Mouse (Mus musculus) thymus, postnatal 10 days (tissue): ENCODE results near the gene Ccdc97.

Experiments used
- DNase-seq, 2 experiments: peaks; one replicate each; pipeline ENCODE4 v3.0.0; 2021; ENCODE audit warnings: low spot score in 2 of 2

Gene Ccdc97

GRCm38 (mm10) chr7:25688810-25689586 lies 29.9 kb downstream of the Ccdc97 start:
- peak; percentile 69 to 75 for DNase-seq

- peak; percentile 66 to 83 for DNase-seq
Observed at GRCm38 (mm10) chr7:25687811-25688401, 31.0 kb downstream of the Ccdc97 start.

- DNase-seq = peak; percentile 90 to 92
Observed at GRCm38 (mm10) chr7:25686680-25687531, 32.0 kb downstream of the Ccdc97 start, which contains the start of gene Tgfb1. TSS of gene Tgfb1 (plus strand) at chr7:25687002.

GRCm38 (mm10) chr7:25685926-25686470 lies 32.9 kb downstream of the Ccdc97 start:
- DNase-seq = no peak

GRCm38 (mm10) chr7:25684659-25685058 lies 34.2 kb downstream of the Ccdc97 start:
- DNase-seq = no peak

GRCm38 (mm10) chr7:25683474-25684180 lies 35.3 kb downstream of the Ccdc97 start:
- DNase-seq = peak; percentile 55 to 60

GRCm38 (mm10) chr7:25681341-25682231 lies 37.3 kb downstream of the Ccdc97 start:
- peak; percentile 61 to 66 for DNase-seq

GRCm38 (mm10) chr7:25680514-25681258 lies 38.2 kb downstream of the Ccdc97 start, which contains the start of gene B9d2:
TSS of gene B9d2 (plus strand) at chr7:25680780.
- peak; percentile 94 to 98 for DNase-seq

GRCm38 (mm10) chr7:25679971-25680370 lies 38.9 kb downstream of the Ccdc97 start:
- DNase-seq = no peak

GRCm38 (mm10) chr7:25677013-25677412 lies 41.9 kb downstream of the Ccdc97 start:
- no peak for DNase-seq

- no peak for DNase-seq
Observed at GRCm38 (mm10) chr7:25676085-25676781, 42.7 kb downstream of the Ccdc97 start.

- no peak for DNase-seq
Observed at GRCm38 (mm10) chr7:25675405-25675804, 43.5 kb downstream of the Ccdc97 start.

- DNase-seq = no peak
Observed at GRCm38 (mm10) chr7:25674719-25675300, 44.1 kb downstream of the Ccdc97 start, which contains the start of gene Tmem91. TSS of gene Tmem91 (minus strand) at chr7:25675166.

GRCm38 (mm10) chr7:25674297-25674696 lies 44.6 kb downstream of the Ccdc97 start:
- no peak for DNase-seq

- no peak for DNase-seq
Observed at GRCm38 (mm10) chr7:25672442-25672841, 46.4 kb downstream of the Ccdc97 start.

- DNase-seq = no peak
Observed at GRCm38 (mm10) chr7:25671686-25672085, 47.2 kb downstream of the Ccdc97 start.

GRCm38 (mm10) chr7:25670096-25670495 lies 48.8 kb downstream of the Ccdc97 start:
- DNase-seq = no peak

GRCm38 (mm10) chr7:25669631-25670030 lies 49.3 kb downstream of the Ccdc97 start:
- DNase-seq = no peak
